Mouse (Mus musculus) brown adipose tissue, adult 24 weeks (tissue): Measurements from ENCODE around the gene Tmem30b. TPM values are rescaled to one million over a fixed set of nuclear protein-coding genes. Genes with fewer than 3 reads are reported as not detected.
A peak's percentile ranks its signal among the peaks of the same experiment; 100 is the strongest.

ENCODE experiments used
- H3K27ac ChIP-seq: fragments of 200-500 bp; replicated peaks from 2 replicates; pipeline ENCODE4 v1.5.1; 2012; ENCODE audit warnings: low read depth, mild to moderate bottlenecking, low read length
- H3K4me1 ChIP-seq: fragments of 200-500 bp; 2 replicates; pipeline ENCODE4 v1.6.1; 2012; ENCODE audit warnings: low read length, mixed read lengths; ENCODE audit not compliant: control insufficient read depth, insufficient read depth, insufficient read length
- H3K4me3 ChIP-seq: fragments of 200-500 bp; 2 replicates; pipeline ENCODE4 v1.5.1; 2012; ENCODE audit warnings: low read depth, mild to moderate bottlenecking, low read length, moderate library complexity; ENCODE audit not compliant: insufficient read depth
- polyA plus RNA-seq: library from polyadenylated mRNA; stranded (reverse); fragments of >200 nt; gene quantifications from 2 replicates; pipeline ENCODE4 v1.2.4, GENCODE M21; 2012; ENCODE audit not compliant: missing spikeins, insufficient read depth, insufficient read length

Tmem30b gene
- polyA plus RNA-seq, 1 experiment: 0.55 TPM

DNA sequence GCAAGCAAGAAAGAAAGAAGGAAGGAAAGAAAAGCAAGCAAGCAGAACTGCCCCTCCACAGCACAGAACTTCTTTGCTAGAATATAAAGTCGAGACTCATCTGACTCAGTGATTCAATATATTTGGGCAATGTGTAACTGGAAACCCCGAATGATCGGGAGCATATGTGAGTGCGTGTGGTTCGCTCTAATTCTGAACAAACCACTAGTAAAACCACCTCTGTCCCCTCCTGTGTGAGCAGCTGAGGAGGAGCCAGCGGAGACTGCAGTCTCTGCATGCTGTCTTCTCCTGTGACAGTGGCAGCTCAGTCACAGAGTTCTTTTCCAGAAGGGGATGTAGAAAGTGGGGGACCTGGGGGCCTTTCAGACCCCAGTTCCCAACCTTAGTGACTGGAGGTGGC, 31.5 kb downstream of the Tmem30b start:
- no peak overlapping the region for H3K4me3 ChIP-seq
- H3K4me1 ChIP-seq: no peaks in the 10 kb centered on the region
- H3K27ac ChIP-seq: no peak overlapping the region

- no peak overlapping the region for H3K27ac ChIP-seq
Observed at GRCm38 (mm10) chr12:73513958-73514357, 32.2 kb downstream of the Tmem30b start.

GRCm38 (mm10) chr12:73511467-73512047, 34.6 kb downstream of the Tmem30b start:
- Histone ChIP-seq H3K4me1 (no peaks in the 10 kb centered on the region), H3K4me3 (no peak overlapping the region), H3K27ac (no peak overlapping the region)

More at GRCm38 (mm10) chr12:73513958-73514357, 32.2 kb downstream of the Tmem30b start:
- H3K4me3 ChIP-seq: no peak overlapping the region
- no peaks in the 10 kb centered on the region for H3K4me1 ChIP-seq

- H3K27ac ChIP-seq: peak overlapping the region; percentile 46
- no peak overlapping the region for H3K4me3 ChIP-seq
Observed at GRCm38 (mm10) chr12:73507105-73507504, 39.1 kb downstream of the Tmem30b start.

GRCm38 (mm10) chr12:73506648-73507047, 39.5 kb downstream of the Tmem30b start:
- peak overlapping the region; percentile 46 for H3K27ac ChIP-seq
- no peak overlapping the region for H3K4me3 ChIP-seq
- H3K4me1 ChIP-seq: no peaks in the 10 kb centered on the region

More at GRCm38 (mm10) chr12:73507105-73507504, 39.1 kb downstream of the Tmem30b start:
- no peaks in the 10 kb centered on the region for H3K4me1 ChIP-seq

- no peak overlapping the region for H3K4me3 ChIP-seq
- H3K4me1 ChIP-seq: peaks cover 15% of the 10 kb centered on the region
- peak overlapping the region; percentile 85 for H3K27ac ChIP-seq
Observed at GRCm38 (mm10) chr12:73500689-73501326, 45.4 kb downstream of the Tmem30b start.

DNA sequence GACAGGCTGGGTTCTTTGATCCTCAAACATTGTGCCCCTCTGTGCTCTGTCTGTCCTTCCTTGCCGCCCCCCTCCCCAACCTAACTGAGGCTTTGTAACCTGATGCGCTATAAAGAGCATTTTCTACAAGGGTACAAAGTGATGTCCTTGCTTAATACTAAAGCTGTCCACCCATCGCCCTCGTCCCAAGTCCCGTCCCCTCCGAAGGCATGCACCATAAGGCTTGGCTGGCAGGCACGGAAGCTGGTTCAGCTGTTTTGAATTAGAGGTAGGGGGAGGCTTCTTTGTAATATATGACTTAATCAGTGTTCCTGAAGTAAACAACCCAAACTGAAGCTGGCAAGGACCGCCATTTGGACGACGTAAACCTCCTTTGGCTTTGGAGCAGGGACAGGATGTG, 51.0 kb downstream of the Tmem30b start:
- Histone ChIP-seq H3K4me1 (peaks cover 7% of the 10 kb centered on the region), H3K27ac (no peak overlapping the region), H3K4me3 (no peak overlapping the region)

GRCm38 (mm10) chr12:73493929-73494530, 52.2 kb downstream of the Tmem30b start:
- Histone ChIP-seq H3K4me1 (peaks cover 3% of the 10 kb centered on the region), H3K4me3 (no peak overlapping the region), H3K27ac (no peak overlapping the region)

Other genes starting within 250 kb of the Tmem30b start
- 2.7 and 7.3 TPM in 2 replicates for gene Prkch, start 38.4 kb upstream of the Tmem30b start, polyA plus RNA-seq